Mouse (Mus musculus) gastrocnemius, adult 18-20 months (tissue): ENCODE measurements at regions not wholly inside any gene's neighbourhood (a gene's known extent, or its start where the extent isn't known, plus 50 kb on each side); places are given as distances from the start of the nearest gene placed in this dataset.
"Not testable (repeated sequence)": the region's sequence is repeated elsewhere in the genome, so short reads cannot be mapped to it uniquely, and the experiment has no call there.

ENCODE experiments used
- DNase-seq: peaks from one replicate; pipeline ENCODE4 v3.0.0; 2021; ENCODE audit warnings: low spot score

DNA sequence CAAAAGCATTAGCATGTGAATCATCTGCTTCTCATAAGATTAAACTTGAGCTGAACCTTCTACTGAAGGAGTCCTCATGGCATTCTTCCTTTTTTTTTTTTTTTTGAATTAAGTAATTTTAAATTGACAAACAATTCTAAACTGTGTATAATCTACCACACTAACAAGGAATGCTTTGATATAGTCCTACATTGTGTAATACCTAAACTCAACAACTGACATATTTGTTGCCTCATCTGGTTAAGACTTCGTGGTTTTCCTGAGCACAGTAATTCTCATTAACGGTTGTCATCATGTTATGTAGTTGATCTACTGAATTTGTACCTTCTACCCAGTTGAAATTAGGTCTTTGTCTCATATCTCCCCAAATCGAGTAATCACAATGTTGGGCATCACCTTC, 83.9 kb upstream of the Hcrtr2 start:
- no peak for DNase-seq

DNA sequence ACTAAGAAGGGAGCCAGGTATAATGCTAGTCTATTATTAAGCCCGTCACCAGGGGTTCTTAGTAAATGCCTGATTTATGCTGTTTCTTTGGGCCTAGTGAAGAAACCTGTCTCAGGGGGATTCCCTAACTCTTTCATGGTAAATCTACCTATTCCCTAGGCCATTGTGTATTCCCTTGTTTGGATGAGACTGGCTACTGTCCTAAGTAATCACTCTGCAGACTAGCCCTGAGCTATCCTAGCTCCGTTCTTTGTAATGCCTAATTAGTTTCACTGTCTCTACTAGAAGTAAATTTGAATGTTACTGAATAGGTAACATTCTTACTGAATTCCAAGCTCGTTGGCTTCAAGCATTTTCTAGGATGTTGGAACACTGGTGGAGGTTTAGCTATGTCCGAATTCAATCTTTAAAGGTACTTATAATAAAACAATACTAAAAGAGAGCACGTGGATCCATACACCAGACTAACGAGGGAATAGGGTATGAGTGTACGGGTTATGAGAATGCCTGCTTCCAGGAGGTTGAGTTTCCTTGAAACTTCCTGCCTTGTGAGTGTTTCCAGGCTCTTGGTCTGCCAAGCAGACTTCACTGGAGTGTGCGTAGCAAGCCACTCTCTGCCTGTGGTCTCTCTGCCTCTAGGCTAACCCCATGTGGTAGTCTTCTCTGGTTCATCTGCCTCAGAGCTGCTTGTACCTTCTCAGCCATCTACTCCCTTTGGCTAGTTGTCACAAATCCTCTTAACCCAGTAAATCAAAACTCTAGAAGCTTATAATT, 78.4 kb upstream of the Hcrtr2 start:
- not testable (repeated sequence) for DNase-seq

DNA sequence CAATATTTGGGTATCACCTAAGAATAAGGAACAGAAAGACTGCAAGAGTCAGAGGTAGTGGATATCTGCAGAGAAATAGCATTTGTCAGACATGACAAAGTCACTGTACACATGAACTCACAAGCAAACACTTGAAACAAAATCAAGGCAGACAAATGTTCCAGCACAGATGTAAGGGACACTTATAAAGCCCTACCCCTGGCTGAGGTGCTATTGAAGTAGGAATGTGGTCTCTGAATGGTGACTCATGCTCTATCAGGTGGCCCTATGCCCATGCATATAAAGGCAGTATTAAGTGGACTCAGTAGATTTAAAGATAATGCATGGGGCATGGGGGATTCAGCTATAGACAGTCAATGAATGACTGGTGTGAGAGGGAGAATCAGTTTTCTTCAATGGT, 77.2 kb upstream of the Hcrtr2 start:
- no peak for DNase-seq

DNA sequence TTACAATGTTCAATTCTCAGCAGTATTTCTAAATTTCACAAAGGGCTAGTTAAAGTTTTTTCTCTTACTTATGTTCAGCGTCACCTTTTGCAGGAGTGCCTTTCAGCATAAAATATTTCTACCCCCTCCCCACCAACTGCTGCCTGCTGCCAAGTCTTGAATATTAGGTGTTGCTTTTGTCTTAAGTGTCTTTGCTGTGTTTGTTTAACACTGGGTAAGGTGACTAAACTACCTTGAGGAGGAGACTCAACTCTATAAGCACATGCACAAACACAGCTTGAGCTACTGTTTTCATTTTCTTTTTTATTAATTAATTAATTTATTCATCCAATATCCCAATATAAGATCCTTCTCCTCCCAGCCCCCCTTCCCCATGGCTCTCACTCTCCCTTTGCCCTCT, 70.1 kb upstream of the Hcrtr2 start:
- DNase-seq = no peak

DNA sequence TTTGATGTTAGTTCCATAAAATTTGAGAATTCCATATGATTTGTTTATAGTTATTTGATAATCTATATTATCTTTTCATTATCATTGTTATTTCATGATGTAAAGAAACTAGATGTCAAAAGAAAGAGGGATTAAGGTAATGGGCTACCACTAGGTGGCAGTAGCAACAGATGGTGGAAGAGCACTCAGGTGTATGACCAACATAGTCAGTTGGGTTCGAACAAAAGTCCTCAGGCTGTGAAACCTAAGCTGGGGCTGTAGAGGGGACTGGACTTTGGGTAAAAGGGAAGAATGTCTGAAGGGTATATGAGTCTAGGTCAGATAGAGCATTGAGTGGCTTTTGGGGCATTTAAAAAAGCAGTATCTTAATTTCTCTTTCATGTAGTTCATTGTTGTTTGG, 67.2 kb upstream of the Hcrtr2 start:
- DNase-seq = peak; percentile 3
